Mouse (Mus musculus) adrenal gland (tissue): ENCODE measurements around the gene Atg7.

Experiments used
- intact Hi-C: fragments of 180-260 bp; cut with DNase I; formaldehyde crosslinking; loops from one replicate; pipeline ENCODE4 v1.15.1; 2025

Gene Atg7

DNA sequence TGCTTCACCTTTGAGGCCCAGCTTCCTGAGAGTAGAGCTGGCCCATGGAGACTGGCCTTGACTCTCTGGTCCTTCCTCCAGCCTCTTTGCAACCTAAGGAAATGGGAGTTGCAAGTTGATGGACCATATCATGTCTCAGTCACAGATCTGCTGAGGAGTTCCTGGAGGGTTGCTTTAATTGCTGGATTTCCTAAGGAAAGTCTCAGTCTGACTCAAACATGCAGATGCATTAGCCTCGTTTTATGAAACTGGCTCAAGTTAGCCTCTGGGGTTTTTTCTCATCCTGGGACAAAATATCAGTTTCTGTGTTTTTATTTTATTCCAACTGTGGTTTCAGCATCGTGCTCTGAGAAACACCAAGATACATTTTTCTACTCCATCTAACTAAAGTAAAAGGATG is 137.7 kb downstream of the Atg7 start:
- intact Hi-C loops: loop anchor here (10.0 kb wide), 1 partner anchor 104 kb away; no protein-coding TSS in a partner anchor

DNA sequence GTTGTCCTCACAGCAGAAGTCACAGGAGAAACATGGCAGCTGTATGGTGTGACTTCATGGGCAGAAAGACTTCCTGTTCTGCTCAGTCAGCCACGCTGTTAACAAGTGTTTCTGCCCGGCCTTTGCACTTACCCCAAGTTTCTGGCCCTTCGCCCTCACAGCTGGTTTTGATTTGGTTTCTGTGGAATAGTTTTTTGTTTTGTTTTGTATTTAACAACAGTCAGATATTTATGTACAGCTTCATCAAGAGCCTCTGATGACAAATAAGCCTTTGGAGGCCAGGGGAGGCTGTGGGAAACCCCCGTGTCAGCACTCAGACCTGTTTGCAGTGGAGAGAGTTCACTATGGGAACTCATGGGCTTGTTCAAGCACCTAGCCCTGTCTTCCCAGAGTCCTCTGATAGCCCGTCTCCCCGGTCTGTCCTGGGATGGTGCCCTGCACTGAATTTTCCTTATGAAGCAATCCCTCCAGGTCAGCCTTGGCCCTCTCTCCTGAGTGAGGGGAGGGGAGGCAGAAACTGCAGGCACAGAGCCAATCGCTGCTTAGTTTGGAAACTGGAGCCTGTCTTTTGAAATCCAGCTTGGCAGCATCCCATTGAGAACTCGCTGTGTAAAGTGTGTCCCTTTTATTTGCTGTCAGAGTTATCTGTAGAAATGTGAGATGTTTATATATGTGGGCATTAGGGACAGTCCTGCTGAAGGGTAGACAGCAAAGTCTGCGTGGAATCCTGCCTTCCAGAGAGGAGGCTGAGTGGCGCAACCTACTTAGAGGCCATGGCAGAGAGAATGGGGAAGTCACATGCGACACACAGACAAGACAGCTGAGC is 138.7 kb downstream of the Atg7 start:
- intact Hi-C loops: loop anchor here (10.0 kb wide), 1 partner anchor 103 kb away; no protein-coding TSS in a partner anchor

DNA sequence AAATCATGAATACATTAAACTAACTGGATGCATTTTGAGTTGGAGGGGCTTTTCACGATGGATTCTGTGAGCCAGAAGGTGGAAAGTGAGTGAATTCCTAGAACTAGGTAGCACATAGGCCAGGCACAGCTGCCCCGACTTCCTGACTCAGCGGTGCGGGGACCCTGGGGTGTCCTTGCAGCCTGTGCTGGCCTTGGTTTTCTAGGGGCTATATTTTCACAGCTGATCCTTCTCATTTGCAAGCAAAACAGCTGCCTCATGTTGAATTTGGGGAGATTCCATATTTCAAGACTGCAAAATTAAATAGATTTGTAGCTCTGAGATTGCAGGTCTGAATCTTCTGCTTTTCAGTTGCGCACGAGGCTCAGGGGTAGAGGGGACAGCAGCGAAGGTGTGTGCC is 139.6 kb downstream of the Atg7 start:
- intact Hi-C loops: loop anchor here (10.0 kb wide), 1 partner anchor 102 kb away; no protein-coding TSS in a partner anchor

DNA sequence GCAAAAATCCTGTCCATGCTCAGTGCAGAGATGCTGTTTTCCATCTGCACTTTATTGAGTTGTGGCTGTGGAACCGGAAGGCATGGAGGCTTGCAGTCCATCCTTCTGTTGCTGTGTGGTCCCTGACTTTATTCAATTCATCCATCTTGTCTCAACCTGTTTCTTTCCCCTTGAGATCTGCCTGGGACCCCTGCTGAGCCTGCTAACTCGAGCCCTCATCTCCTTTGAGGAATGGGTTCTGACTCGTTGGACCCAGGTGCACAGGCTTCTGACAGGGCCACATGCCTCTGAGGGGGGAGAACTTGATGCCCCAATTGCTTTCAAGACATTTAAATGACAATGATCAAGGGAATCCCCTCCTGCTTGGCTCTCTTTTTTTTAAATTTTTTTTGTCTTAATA is 143.6 kb downstream of the Atg7 start:
- intact Hi-C loops: loop anchor here (10.0 kb wide), 1 partner anchor 98 kb away; no protein-coding TSS in a partner anchor

DNA sequence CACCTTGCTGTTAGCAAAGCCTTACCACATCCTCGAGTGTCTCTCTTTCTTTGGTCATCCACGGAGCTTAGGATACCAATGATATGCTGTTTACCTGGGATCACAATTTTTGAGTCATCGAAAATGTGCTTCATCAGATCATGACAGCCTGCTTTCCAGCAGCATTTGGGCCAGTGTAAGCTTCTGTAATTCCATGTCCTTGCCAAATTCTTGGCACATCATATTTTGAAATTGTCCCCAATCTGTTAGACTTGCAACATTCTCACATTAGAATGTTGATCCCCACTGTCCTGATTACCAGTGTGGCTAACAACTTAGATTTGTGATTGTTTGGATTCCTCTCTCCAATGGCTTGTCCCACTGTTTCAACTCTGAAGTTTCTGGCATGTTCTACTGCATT is 144.7 kb downstream of the Atg7 start:
- intact Hi-C loops: loop anchor here (10.0 kb wide), 1 partner anchor 97 kb away; no protein-coding TSS in a partner anchor

DNA sequence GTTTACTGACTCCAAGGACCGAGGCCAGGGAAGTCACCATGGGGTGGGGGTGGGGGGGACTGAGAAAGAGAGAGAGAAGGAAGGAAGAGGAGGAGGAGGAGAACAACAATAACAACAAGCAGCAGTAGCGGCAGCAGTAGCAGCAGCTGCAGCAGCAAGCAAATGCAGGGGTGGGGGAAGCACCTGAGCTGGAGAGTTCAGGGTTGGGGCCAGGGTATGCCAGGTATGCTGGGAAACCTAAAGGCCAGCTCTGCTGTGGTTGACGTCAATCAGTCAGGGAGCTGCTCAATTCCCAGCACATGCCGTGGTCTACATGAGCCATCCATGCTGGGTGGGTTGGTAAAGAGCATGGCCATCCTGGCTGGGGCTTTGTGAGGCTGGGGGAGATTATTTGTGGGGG is 145.8 kb downstream of the Atg7 start:
- intact Hi-C loops: loop anchor here (10.0 kb wide), 1 partner anchor 96 kb away; no protein-coding TSS in a partner anchor

DNA sequence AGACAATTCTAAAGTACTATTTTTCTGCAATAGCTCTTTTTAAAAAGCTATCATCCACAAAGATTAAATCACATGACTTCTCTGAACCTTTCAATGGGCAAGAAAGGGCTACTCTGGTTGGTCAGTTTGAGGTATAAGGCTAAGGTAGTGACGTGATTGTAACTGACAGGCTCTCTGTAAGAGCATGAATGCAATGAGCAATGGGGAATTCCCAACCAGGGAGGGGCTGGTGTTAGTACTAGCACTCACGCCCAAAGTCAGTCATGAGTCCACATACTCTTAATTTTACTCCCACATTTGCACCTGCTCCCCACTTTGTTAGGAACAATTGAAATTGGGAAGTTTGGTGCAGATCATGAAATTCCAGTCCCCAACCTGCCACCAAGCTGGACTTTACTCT is 147.2 kb downstream of the Atg7 start:
- intact Hi-C loops: no loop called here

DNA sequence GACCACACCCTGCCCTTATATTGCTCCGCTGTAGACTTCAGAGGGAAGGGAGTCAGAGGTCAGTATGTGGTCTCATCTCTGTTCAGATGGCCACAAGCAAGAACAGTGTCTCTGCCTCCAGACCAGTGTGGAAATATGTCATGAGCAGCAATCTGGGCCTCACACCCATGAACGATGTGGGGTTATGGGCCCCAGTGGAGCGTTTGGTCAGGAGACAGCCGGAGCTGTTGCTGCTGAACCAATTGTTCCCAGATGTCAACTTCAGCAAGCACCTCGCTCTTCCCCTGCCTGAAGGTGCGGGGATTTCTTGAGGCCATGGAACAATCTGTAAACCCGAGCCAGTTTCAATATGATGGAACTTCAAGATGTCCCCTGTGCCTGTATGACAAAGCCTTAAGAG is 148.0 kb downstream of the Atg7 start:
- intact Hi-C loops: no loop called here

DNA sequence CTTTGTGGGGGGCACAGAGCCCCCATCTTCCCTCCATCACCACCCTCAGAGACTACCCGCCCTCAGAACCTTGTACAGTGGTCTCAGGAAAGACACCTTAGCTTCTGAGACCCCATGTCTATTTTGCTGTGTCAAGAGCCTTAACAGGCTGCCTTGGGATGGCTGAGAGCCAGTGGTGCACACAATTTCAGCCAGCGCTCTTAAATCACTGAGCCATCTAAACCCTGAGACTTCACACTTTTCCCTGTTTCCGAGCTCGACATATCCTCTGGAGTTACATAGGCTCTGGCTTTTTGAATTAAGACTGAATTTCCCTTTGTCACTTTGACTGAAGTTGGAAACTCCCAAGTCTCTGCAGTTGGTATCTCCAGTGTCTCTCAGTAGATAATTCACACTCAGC is 148.9 kb downstream of the Atg7 start:
- intact Hi-C loops: no loop called here

DNA sequence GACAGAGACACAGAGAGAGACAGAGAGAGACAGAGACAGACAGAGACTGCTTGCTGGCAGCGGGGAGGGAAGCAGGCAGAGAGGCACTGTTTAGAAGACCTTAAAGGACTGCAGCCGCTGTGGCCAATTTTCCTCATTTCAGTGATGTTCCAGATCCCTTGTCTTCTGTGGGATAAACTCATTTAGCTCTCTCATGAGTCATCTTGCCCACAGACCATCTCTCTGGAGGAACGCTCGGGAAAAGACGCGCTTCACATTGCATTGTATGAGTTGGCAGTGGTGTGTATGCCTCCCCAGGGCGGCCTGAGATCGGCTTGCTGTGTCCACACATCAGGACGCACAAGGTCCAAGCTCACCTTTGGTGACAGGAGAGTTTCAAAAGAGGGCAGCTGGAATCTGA is 151.8 kb downstream of the Atg7 start:
- intact Hi-C loops: no loop called here

DNA sequence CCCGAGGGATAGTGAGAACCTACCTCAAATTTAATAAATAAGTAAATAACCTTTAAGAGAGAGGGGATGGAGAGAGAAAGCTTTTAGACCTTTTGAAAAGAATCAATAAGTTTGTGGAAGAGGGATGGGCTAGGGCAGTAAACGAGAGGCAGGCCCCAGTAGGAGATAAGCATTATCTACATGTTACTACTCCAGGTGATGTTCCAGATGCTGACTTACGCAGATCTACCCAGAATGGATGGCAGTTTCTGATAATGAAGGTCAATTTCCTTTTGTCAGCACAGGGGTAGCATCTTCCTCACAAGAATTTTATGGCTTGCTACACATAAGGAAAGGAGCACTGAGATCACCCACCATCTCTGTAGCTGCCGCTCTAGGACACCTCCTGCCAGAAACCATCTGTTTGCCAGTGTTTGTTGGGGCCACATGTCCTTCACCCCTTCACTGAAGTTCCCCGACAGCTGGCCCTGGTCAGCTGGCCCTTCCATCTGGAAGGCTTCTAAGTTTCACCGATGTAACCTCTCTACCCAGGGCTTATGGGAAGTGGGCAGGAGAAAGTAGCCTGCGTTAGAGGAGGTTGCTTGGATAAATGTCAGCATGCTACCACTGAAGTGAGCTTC is 152.9 kb downstream of the Atg7 start:
- intact Hi-C loops: no loop called here

DNA sequence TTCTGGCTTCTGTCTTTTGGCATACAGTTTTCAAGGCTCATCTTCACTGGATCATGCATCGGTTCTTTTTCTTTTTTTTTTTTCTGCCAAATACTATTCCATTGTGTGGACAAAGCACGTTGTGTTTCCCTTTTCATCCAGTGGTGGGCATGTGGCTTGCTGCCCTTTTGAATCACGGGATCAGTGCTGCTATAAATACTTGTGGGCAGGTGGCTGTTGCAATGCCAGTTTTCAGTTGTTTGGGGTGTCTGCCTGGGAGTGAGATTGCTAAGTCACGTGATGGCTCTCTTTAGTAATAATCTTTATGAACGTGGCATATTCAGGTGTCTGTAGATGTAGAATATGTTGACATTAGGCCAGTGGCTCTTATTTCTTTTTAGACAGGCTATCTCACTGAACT is 155.0 kb downstream of the Atg7 start:
- intact Hi-C loops: no loop called here

DNA sequence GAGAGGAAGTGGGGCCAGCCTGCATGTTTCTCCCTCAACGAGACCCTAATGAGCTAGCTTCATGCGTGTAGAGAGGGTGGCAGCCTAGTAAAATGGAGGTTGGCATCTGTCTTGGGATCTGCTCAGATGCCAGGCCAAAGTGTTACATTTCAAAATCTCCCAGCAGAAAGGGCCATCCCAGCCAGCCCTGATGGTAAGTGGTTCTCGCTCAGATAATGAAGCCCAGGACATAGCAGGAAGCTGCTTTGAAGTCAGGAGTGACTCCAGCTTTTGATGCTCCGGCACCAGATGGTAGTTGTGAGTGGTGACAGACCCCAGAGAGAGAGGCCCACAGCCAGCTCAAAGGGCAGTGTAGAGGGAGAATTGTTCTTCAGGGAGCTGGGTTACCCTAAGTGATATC is 155.8 kb downstream of the Atg7 start:
- intact Hi-C loops: no loop called here

DNA sequence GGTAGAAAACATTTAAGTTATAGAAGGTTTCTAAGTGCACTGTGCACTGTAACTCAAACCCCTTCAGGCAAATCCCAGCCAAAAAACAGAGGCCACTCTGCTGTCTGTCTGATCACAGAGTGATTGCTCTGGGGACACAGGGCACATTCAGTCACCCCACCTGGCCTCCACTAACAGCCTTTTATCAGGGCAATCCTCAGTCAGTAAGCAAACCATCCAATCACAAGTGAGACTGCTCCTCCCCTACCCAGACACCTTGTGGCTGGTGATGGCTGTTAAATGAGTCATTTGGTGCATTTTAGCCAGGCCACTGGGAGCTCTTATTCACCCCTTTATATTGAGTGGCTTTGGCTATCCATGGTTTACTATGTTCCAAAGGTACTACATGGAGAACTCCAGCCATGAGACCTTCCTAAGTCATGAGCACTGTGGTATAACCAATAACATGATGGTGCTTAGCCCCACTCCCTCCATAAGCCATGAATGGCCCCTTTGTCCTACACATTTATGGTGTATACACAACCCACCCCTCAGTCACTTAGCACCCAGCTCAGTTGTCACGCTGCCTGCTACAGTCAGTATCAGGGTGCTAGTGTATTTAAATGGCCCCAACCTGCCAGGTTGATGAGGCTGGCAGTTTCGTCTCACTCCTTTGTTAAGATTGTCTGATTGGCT is 157.5 kb downstream of the Atg7 start:
- intact Hi-C loops: no loop called here

DNA sequence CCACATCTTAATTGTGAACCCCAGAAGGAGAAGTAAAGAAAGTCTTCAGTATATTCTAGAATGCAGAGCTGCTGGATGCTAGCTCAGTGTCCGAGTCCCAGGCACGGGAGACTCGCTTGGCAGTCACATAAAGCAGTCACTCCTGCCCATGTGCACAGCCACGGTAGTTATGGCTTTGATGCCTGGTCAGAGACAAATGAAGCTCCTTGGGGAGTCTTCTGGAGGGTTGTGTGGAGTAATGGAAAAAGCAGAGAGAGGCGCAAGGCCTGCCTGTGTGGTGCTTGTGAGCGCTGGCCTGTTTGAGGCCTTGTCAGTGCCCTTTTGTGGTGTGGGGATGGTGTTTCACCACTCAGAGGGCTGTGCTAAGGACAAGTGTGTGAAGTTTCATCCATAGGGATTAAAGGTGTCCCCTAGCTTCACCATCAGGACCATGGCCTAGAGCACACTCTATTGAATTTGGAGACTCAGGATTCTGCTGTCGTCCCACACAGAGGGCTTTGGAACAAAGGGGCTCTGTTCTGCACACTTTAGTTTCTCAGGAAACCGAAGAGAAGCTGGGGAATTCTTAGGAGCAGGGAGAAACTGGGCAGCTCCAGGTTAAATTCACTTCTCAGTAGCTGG is 161.1 kb downstream of the Atg7 start:
- intact Hi-C loops: no loop called here

DNA sequence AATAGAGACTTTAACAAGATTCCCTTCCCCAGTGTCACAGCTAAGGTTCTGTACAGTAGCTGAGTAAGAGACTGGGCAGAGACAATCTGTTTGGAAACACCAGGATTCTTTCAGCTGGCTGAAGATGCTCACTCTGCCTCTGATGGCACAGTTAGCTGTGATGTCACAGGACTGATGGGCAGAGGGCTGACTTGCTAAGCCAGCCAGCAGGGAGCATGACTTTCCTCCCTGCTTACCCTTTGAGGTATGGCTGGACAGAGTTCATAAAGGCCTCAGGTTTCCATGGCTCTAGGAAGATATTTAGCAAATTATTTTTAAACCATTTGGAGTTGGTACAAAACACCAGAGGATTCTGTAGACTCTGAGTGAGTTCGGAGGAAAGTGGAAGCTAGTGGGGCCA is 162.0 kb downstream of the Atg7 start:
- intact Hi-C loops: no loop called here

DNA sequence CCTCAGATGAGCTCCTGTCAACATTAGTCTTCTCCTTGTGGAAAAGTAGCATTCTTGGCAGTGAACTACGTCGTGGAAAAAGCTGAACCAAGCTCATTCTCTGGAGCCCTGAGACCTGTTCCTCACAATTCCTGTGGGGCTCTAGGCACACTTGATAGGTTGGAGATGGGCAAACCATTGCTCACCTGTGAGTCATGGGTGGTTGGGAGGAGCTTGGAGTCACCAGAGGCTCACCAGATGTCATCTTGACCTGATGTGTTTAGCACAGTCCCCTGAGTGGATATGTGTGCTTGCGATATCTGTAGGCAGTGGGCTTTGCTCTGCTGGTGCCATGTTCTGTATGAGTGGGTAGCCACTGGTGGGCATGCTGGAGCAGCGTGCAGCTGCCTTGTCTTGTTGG is 163.0 kb downstream of the Atg7 start:
- intact Hi-C loops: no loop called here

DNA sequence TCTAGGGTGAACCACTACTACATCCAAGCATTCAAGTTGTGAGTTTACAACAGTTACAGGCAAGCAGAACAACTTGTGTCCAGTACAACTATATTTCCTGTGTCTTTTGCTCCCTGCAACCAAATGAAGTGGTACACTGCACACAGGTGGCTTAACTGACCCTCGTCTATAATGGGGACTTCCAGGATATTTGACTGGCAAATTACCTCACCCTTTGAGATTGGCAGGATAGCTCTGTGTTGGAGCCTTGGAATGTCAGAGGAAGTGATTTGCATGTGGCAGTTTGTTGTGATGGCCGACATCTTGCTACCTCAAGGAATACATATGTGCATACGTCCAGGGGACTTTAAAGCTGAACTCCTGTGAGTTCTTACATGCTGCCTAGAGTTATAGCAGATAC is 164.6 kb downstream of the Atg7 start:
- intact Hi-C loops: no loop called here

DNA sequence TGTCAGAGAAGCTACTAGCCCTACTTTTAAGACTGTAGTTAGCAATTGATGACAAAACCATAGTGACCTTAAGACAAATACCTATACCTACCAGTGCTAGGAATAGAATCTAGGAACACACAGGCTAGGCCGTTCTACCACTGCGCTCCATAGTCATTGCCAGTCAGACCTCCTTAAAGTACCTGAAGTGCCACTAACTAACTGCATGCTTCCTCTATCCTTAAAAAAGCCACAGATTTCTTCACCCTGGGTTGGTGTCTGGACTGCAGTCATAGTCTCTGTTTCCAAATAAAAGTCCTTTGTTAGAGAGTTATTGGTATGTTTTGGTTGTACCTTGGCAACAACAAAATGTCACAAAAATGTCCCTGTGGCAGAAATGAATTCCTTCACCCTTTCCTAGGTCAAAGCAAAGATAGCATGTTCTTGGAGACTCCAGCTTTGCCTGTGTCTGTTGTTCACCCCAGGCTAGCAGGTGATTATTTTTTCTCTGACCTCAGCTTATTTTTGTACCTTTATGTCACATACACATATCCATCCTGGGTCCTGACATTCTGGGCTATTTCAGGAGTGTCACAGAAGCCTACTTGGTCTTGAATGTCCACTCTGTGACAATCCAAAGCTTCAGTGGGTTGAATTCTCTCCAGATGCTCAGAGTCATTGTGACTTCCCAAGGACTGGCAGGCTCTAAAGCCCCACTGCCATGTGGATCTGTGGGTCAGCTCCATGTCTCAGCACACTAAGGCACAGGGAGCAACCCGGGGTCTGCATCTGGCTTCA is 165.9 kb downstream of the Atg7 start:
- intact Hi-C loops: no loop called here

DNA sequence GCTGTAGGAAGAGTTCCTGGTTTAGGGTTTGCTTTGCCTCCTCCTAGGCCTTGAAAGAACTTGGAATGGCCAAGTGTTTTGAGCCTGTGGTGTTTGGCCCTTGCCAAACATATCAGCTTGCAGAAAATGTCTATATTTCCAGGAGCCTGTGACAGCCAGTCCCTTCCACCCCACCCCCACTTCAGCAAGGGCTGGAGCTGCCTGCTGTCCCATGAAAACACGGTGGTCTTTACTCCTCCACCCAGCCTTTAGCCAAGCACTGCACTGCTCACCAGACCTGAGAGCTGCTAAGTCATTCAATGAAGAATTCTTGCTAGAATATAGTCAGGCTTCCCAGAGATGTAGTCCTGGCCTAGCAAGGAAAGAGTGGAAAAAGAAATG is 166.5 kb downstream of the Atg7 start:
- intact Hi-C loops: no loop called here

DNA sequence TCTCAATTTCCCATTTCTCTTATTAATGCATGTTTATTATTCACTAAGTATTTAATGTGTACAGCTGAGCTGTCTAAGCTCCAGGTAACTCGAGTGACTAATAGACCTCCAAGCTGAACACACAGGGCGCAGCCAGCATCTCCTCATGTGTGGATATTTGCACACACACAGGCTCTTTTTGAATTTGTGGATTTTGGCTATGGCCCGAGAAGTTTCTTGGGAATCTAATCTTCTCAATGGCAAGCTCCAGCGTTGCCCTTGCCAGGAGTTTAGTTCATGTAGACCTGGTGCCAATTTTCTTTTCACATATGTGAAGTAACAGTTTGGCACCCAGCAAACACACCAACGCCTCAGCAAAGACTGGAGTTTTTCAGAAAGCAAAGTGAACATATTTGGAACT is 169.4 kb downstream of the Atg7 start:
- intact Hi-C loops: no loop called here
